Mouse (Mus musculus) forebrain, postnatal 0 days (tissue): ENCODE data around the gene Tubb3. TPM values are rescaled to one million over a fixed set of nuclear protein-coding genes. Genes with fewer than 3 reads are reported as not detected.

Source experiments
- ATAC-seq: fragments of 200-750 bp; cut with Nextera tagmentation; 2 replicates; pipeline ENCODE4 v1.8.0; 2017; ENCODE audit warnings: mild to moderate bottlenecking, moderate library complexity
- DNase-seq: peaks from one replicate; pipeline ENCODE4 v3.0.0-alpha.2; 2015
- H3K27ac ChIP-seq: fragments of 300-500 bp; sonication (generic); 2 replicates; pipeline ENCODE4 v1.5.1; 2014; ENCODE audit warnings: low read depth, mild to moderate bottlenecking, antibody characterized with exemption, low read length, moderate library complexity, mixed read lengths
- H3K27me3 ChIP-seq: fragments of 300-500 bp; sonication (generic); 2 replicates; pipeline ENCODE4 v1.6.1; 2014; ENCODE audit warnings: mild to moderate bottlenecking, low read length, mixed read lengths; ENCODE audit not compliant: insufficient read depth
- H3K36me3 ChIP-seq: fragments of 300-500 bp; sonication (generic); 2 replicates; pipeline ENCODE4 v1.6.1; 2014; ENCODE audit warnings: mild to moderate bottlenecking, moderate library complexity; ENCODE audit not compliant: insufficient read depth
- H3K4me1 ChIP-seq: fragments of 300-500 bp; sonication (generic); 2 replicates; pipeline ENCODE4 v1.6.1; 2014; ENCODE audit warnings: antibody characterized with exemption; ENCODE audit not compliant: insufficient read depth
- H3K4me2 ChIP-seq: fragments of 300-500 bp; sonication (generic); 2 replicates; pipeline ENCODE4 v1.6.1; 2014; ENCODE audit warnings: low read depth, mild to moderate bottlenecking, moderate library complexity
- H3K4me3 ChIP-seq: fragments of 300-500 bp; sonication (generic); 2 replicates; pipeline ENCODE4 v1.5.1; 2014; ENCODE audit warnings: low read depth, low read length, mixed read lengths
- H3K9ac ChIP-seq: fragments of 300-500 bp; sonication (generic); 2 replicates; pipeline ENCODE4 v1.6.1; 2014; ENCODE audit warnings: mild to moderate bottlenecking
- H3K9me3 ChIP-seq: fragments of 300-500 bp; sonication (generic); 2 replicates; pipeline ENCODE4 v1.6.1; 2016; ENCODE audit warnings: low read length
- CTCF ChIP-seq: sonication (generic); IDR thresholded peaks from 2 replicates; pipeline ENCODE4 v1.5.1; 2016; ENCODE audit warnings: antibody characterized with exemption, control low read depth, low read depth
- WGBS: fragments of 180-500 bp; shearing (Covaris S2); extraction: QIAGEN DNeasy Blood & Tissue Kit; methylation state at CpG from one replicate; pipeline ENCODE4 v1.1.7; 2014; 5-methylcytosine and 5-hydroxymethylcytosine counted together
- polyA plus RNA-seq: library from polyadenylated mRNA; unstranded; fragments of >200 nt; fragmentation: Nextera tagmentation; extraction: Ambion mirVana; gene quantifications from 2 replicates; pipeline ENCODE4 v1.2.1, GENCODE M21; 2015
- total RNA-seq: library from RNA; depleted of rRNA; stranded (reverse); fragments of >200 nt; gene quantifications from 2 replicates; pipeline ENCODE4 v1.2.3, GENCODE M21; 2014; rRNA removed

The Tubb3 gene
- total RNA-seq, result 3,807 and 3,931 TPM in 2 replicates
- 2,045 and 2,116 TPM in 2 replicates for polyA plus RNA-seq

DNA sequence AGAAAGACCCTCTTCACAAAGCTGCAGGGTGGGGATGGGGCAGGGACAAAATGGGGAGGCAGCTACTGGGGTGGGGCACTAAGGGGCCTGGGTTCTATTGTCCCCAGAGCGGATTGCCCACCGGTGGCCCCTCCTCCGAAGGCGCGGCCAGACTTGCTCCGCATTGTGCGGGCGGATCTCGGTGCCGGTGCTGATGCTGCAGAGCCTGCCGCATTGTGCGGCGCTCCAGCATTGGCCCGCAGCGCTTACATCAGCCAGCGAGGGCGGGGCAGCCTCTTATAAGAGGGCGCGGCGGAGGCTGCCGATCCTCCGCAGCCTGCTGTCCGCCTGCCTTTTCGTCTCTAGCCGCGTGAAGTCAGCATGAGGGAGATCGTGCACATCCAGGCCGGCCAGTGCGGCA is at the start of gene Tubb3:
Gene Tubb3 (plus strand): TSS at position 179 of the 400 bp plus-strand sequence.
- Histone ChIP-seq H3K9ac (peak within 1 kb of the TSS; percentile 99), H3K4me2 (peak within 1 kb of the TSS; percentile 90), H3K9me3 (no peaks in the 10 kb centered on the region), H3K4me1 (peaks cover 14% of the 10 kb centered on the region; the same call in 1 of the 2 replicates), H3K27ac (peak within 1 kb of the TSS; percentile 98), H3K27me3 (no peaks in the 10 kb centered on the region), H3K36me3 (no peaks in the 10 kb centered on the region), H3K4me3 (peak within 1 kb of the TSS; percentile 72)
- WGBS, result 0% methylated on average over 29 of the region's 29 CpGs
- DNase-seq (peak; percentile 98), ATAC-seq (peak; percentile 93)
- TF ChIP-seq CTCF, result peak; percentile 26

DNA sequence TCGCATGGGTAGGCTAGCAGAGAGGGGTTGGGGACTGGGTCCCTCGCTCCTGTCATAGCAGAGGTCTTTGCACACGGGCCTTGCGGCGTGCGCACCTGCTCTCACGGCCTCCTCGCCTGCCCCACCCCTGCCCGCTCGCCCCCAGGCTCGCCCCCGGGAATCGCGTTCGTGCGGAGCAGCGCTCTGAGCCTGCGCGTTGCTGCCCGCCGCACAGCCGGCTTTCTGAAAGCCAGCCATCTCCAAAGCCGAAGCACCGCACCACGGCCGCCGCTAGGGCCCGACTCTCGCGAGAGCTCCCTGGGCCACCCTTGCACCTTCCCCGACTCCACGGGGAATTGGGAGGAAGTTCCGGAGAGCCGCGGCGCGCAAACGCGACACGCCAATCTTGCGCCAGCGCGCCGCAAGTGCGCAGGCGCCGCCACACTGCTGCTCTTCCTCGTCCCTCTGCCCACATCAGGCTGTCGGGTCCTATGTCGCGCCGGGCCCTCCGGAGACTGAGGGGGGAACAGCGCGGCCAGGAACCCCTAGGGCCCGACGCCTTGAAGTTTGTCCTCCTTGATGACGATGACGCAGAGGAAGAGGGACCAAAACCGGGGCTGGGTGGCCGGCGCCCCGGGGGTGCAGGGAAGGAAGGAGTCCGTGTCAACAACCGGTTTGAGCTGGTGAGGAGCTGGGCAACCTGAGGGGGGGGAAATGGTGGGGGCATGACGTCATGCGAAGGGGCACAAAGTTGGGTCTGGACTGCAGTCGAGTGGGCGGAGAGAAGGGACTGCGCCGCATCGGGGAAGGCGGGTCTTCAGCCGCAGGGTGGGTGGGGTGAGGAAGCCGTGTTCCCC is 37.6 kb upstream of the Tubb3 start, which contains the start of gene Tcf25:
Gene Tcf25 (plus strand): TSS at position 351 of the 836 bp plus-strand sequence.
- Histone ChIP-seq H3K9me3 (no peaks in the 10 kb centered on the region), H3K36me3 (peaks cover 20% of the 10 kb centered on the region), H3K27me3 (no peaks in the 10 kb centered on the region), H3K4me1 (peaks cover 8% of the 10 kb centered on the region; the same call in 1 of the 2 replicates), H3K4me3 (peak within 1 kb of the TSS; percentile 96), H3K27ac (peak within 1 kb of the TSS; percentile 93), H3K4me2 (peak within 1 kb of the TSS; percentile 63), H3K9ac (peak within 1 kb of the TSS; percentile 90)
- TF ChIP-seq CTCF, result peak; percentile 83
- ATAC-seq (peak; percentile 96), DNase-seq (peak; percentile 98)
- WGBS, result under 1% methylated on average over 74 of the region's 75 CpGs

DNA sequence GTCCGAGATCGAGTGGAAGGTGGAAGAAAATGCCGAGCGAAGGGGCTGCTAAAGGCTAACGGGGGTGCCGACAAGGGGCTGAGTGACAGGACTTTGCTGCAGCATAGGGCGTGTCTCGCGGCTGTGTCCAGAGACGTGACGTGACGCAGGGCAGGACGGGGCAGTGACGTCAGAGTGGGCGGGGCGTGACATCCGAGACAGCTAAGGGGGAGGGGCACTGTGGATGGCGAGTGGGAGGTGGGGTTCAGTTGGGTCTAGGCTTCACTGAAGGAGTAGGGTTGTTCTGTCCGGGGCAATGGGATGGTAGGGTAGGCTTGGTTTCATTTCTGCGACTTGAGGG is 37.0 kb upstream of the Tubb3 start:
- Histone ChIP-seq H3K27me3 (no peaks in the 10 kb centered on the region), H3K4me3 (peak overlapping the region; percentile 96), H3K4me1 (peaks cover 8% of the 10 kb centered on the region; the same call in 1 of the 2 replicates), H3K36me3 (peaks cover 14% of the 10 kb centered on the region), H3K4me2 (peak overlapping the region; percentile 63), H3K9ac (peak overlapping the region; percentile 90), H3K27ac (peak overlapping the region; percentile 93), H3K9me3 (no peaks in the 10 kb centered on the region)
- peak; percentile 91 for DNase-seq
- no peak for TF ChIP-seq CTCF
- ATAC-seq, result peak; percentile 61
- 3% methylated on average over 20 of the region's 20 CpGs for WGBS

DNA sequence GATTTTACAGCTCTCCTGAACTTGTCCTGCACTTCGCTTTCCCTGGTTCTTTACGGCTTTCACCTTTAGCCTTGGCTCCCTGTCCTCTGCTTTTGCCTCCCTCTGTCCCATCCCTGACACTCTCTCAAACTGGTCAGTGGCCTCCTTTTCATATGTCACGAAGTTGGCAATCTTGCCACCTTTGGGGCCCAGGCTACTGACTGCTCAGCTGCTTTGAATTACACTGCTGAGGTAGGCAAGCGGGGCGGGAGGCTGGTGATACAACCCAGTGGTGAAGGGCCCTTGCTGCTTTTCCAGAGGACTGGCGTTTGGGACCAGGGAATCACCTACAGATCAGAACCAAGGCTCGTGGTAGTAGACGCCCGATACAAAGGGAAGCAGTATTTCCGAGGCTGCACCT is 35.5 kb upstream of the Tubb3 start:
- Histone ChIP-seq H3K4me1 (peaks cover 8% of the 10 kb centered on the region; the same call in 1 of the 2 replicates), H3K9ac (no peak overlapping the region), H3K9me3 (no peaks in the 10 kb centered on the region), H3K4me3 (no peak overlapping the region), H3K36me3 (0 out of 2 replicates have a peak, but pooled peaks cover 4% of the 10 kb centered on the region), H3K27ac (no peak overlapping the region), H3K27me3 (no peaks in the 10 kb centered on the region), H3K4me2 (no peak overlapping the region)
- 76% methylated on average over 10 of the region's 10 CpGs for WGBS
- TF ChIP-seq CTCF, result no peak
- ATAC-seq (no peak), DNase-seq (no peak)

DNA sequence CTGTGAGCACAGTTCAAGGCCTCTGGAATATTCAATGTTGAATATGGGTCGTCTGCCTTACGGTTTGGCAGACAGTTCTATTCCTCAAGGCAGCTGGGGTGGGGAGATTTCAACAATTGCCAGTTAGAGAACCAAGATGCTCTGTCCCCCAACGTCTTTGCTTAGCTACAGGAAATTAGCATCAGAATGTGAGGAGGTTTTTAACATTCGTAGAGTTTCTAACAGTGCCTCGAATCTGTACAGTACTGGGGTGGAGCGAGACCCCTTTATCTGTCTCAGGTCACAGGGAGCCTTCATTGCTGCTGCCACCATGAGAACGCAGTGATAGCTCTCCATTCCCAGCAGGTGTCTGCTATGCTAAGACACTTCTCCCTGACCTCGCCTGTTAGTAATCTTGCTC is 35.1 kb upstream of the Tubb3 start:
- DNase-seq, result no peak
- no peaks in the 10 kb centered on the region for H3K9me3 ChIP-seq
- peaks cover 5% of the 10 kb centered on the region; the same call in 1 of the 2 replicates for H3K36me3 ChIP-seq
- TF ChIP-seq CTCF, result no peak
- no peak for ATAC-seq
- no peaks in the 10 kb centered on the region for H3K27me3 ChIP-seq
- peaks cover 8% of the 10 kb centered on the region; the same call in 1 of the 2 replicates for H3K4me1 ChIP-seq
- H3K4me3 ChIP-seq, result no peak overlapping the region
- WGBS, result 46% methylated on average over 8 of the region's 8 CpGs
- no peak overlapping the region for H3K27ac ChIP-seq
- no peak overlapping the region for H3K9ac ChIP-seq
- no peak overlapping the region for H3K4me2 ChIP-seq

DNA sequence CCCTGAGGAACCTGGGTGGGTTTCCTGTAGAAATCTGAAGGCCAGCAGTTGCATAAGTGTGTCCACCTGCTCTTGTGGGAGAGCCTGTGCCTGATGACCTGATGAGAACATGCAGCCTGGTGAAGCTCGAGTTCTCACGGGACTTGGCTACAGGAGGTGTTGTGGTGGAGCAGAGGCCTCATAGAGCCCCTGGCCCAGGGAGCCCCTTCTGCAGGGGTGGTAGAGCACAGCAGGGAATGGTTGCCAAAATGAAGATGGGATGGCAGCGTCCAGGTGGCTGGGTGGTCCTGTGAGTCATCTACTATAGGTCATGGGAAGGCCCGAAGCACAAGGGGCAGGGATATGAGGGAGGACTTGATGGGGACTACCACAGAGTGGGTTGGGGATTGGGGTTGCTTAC is 29.5 kb upstream of the Tubb3 start:
- no peaks in the 10 kb centered on the region for H3K27me3 ChIP-seq
- no peak for TF ChIP-seq CTCF
- no peaks in the 10 kb centered on the region for H3K4me1 ChIP-seq
- no peak overlapping the region for H3K4me2 ChIP-seq
- H3K27ac ChIP-seq, result no peak overlapping the region
- ATAC-seq (no peak), DNase-seq (no peak)
- H3K4me3 ChIP-seq, result no peak overlapping the region
- H3K9me3 ChIP-seq, result no peaks in the 10 kb centered on the region
- H3K9ac ChIP-seq, result no peak overlapping the region
- WGBS, result 91% methylated on average over 4 of the region's 4 CpGs
- peaks cover 54% of the 10 kb centered on the region for H3K36me3 ChIP-seq

DNA sequence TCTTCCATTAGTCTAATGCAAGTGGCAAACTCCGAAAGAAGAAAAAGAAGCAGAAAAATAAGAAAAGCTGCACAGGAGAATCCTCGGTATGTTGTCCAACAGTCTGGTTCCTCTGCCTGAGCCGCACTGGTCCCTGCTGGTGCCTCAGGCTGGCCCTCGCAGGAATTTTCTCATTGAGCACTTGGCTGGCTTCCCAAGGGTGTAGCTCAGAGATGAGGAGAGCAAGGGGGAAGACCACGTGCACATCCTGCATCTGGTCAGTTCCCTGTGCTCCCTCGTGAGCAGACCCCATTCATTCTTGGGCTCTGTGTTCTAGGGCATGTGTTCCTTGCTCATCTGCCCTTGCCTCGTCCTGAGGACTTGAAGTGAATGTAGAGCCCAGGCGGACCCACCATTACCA is 28.7 kb upstream of the Tubb3 start:
- H3K9ac ChIP-seq, result no peak overlapping the region
- H3K4me3 ChIP-seq, result no peak overlapping the region
- H3K9me3 ChIP-seq, result no peaks in the 10 kb centered on the region
- no peak overlapping the region for H3K27ac ChIP-seq
- no peak overlapping the region for H3K4me2 ChIP-seq
- no peaks in the 10 kb centered on the region for H3K4me1 ChIP-seq
- peaks cover 57% of the 10 kb centered on the region for H3K36me3 ChIP-seq
- ATAC-seq (no peak), DNase-seq (no peak)
- H3K27me3 ChIP-seq, result no peaks in the 10 kb centered on the region
- no peak for TF ChIP-seq CTCF
- 86% methylated on average over 8 of the region's 8 CpGs for WGBS
